Mouse (Mus musculus): ENCODE measurements around the gene Cdk18. TPM values are rescaled to one million over a fixed set of nuclear protein-coding genes. Genes with fewer than 3 reads are reported as not detected.

Gene Cdk18
- 1.7 and 2.2 TPM in 2 replicates for polyA plus RNA-seq (2015; fragmentation: Nextera tagmentation; extraction: Ambion mirVana)

DNA sequence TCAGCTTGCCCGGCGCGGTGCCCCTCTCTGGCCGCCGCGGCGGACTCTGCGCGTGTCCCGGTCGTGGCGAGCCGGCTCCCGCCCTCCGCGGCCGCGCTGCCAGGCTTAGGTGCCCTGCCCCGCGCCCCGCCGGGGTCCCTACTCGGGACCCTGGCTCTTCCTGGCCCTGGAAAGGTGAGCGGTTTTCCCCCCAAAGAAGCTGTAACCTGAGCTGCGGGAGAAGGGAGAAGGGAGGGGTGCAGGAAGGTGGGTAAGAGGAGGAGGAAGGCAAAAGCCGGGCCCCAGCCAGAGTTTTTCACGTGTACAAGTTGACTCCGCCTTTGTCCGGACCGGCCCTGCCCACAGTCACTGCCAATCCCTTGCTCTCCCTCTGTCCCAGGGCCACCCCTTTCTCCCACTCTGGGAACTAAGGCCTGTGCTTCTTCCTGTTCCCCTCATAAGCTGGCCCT, at the start of gene Cdk18:
Cdk18 (minus strand) TSS at position 269 of the 449 bp plus-strand sequence.
- Histone ChIP-seq H3K4me1 (ENCODE audit: control insufficient read depth, insufficient read depth, low read length) (peaks cover 9% of the 10 kb centered on the region), H3K27ac (ENCODE audit: low read length) (no peak within 1 kb of the TSS), H3K36me3 (ENCODE audit: control insufficient read depth, insufficient read depth) (no peaks in the 10 kb centered on the region), H3K9ac (ENCODE audit: low read length) (peak within 1 kb of the TSS; percentile 68), H3K4me3 (ENCODE audit: low read length) (peak within 1 kb of the TSS; percentile 66), H3K4me2 (ENCODE audit: low read depth, low read length) (peak within 1 kb of the TSS; percentile 95), H3K9me3 (replicated peaks; ENCODE audit: control insufficient read depth, low read length) (no peaks in the 10 kb centered on the region), H3K27me3 (ENCODE audit: control insufficient read depth, insufficient read depth, low read length) (peaks cover 2% of the 10 kb centered on the region; the same call in 1 of the 2 replicates)
- WGBS, result under 1% methylated on average over 29 of the region's 30 CpGs
- peak; percentile 79 for ATAC-seq (replicated peaks; ENCODE audit: extremely low read depth, insufficient read depth, low FRiP score)

DNA sequence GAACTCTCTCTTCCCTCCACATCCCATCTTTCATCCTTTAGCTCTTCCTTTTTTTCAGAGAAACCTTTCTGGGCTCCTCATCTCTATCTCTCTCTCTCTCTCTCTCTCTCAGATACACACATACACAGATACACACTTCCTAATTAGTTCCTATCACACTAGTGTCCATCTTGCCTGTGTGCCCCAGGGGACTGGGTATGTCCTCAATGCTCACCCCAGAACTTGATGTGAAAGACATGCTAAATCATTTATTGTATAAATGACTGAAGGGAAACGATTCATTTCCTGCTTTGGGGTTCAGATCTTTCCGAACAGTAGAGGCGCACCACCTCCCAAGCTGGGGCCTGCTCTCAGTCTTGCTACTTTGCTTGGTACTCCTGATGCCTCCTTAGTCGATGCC, 49.7 kb upstream of the Cdk18 start:
- Histone ChIP-seq H3K27ac (ENCODE audit: low read length) (no peak overlapping the region), H3K36me3 (ENCODE audit: control insufficient read depth, insufficient read depth) (no peaks in the 10 kb centered on the region), H3K4me3 (ENCODE audit: low read length) (no peak overlapping the region), H3K4me1 (ENCODE audit: control insufficient read depth, insufficient read depth, low read length) (peaks cover 11% of the 10 kb centered on the region), H3K27me3 (ENCODE audit: control insufficient read depth, insufficient read depth, low read length) (peaks cover 78% of the 10 kb centered on the region), H3K9ac (ENCODE audit: low read length) (no peak overlapping the region), H3K4me2 (ENCODE audit: low read depth, low read length) (no peak overlapping the region), H3K9me3 (replicated peaks; ENCODE audit: control insufficient read depth, low read length) (no peaks in the 10 kb centered on the region)
- ATAC-seq (replicated peaks; ENCODE audit: extremely low read depth, insufficient read depth, low FRiP score), result no peak
- 47% methylated on average over 4 of the region's 4 CpGs for WGBS

DNA sequence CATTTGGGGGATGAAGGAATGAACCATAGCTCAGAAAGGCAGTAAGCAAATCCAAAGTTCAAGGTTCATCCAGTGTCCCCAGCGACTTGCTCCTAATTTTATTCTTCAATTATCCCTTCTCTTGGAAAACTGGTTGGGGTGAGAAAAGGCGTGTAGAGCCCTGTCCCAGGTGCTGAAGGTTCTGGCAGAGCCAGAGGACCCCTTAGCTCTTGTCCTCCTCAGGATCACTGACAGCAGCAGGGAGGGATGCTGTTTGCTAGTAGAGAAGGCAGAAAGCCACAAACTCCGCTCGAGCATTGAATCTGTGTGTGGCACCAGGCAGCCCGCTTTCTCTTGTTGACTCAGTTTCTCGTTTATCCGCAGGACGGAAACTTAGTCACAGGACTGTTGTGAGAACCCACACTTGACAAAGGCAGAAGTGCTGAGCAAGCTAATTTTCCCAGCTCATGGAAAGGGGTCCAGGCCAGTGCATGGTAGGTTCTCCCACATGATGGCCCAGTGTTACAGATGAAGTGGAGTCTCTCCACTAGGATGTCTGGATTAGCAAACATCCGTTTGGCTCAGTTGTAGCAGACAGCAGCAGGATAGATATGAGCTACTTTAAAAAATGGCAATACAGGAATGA, 49.1 kb upstream of the Cdk18 start:
- peaks cover 72% of the 10 kb centered on the region for H3K27me3 ChIP-seq (ENCODE audit: control insufficient read depth, insufficient read depth, low read length)
- WGBS, result 28% methylated on average over 9 of the region's 9 CpGs
- no peak overlapping the region for H3K4me2 ChIP-seq (ENCODE audit: low read depth, low read length)

DNA sequence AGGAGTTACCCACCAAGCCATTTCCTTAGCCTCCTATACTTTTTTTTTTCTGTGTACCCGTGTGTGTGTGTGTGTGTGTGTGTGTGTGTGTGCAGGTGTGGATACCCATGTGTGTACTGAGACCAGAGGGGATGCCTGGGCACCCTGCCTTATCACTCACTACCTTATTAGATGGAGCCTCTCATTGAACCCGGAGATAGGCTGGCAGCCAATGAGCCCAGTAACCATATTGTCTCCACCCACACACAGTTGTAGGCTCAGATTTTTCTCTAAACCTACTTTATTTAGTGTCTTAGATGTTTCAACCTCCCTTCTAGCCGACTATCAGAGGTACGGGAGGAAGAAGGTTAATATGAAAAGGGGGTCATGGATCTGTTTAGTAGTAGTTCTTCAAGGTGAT, 46.8 kb upstream of the Cdk18 start:
- 74% methylated on average over 4 of the region's 4 CpGs for WGBS
- no peak overlapping the region for H3K4me3 ChIP-seq (ENCODE audit: low read length)
- peaks cover 54% of the 10 kb centered on the region for H3K27me3 ChIP-seq (ENCODE audit: control insufficient read depth, insufficient read depth, low read length)
- no peak overlapping the region for H3K4me2 ChIP-seq (ENCODE audit: low read depth, low read length)
- ATAC-seq (replicated peaks; ENCODE audit: extremely low read depth, insufficient read depth, low FRiP score), result no peak
- no peak overlapping the region for H3K9ac ChIP-seq (ENCODE audit: low read length)
- H3K36me3 ChIP-seq (ENCODE audit: control insufficient read depth, insufficient read depth), result no peaks in the 10 kb centered on the region
- H3K9me3 ChIP-seq (replicated peaks; ENCODE audit: control insufficient read depth, low read length), result no peaks in the 10 kb centered on the region
- H3K27ac ChIP-seq (ENCODE audit: low read length), result no peak overlapping the region
- peaks cover 11% of the 10 kb centered on the region for H3K4me1 ChIP-seq (ENCODE audit: control insufficient read depth, insufficient read depth, low read length)

More for the DNA sequence above, 49.1 kb upstream of the Cdk18 start:
- ATAC-seq (replicated peaks; ENCODE audit: extremely low read depth, insufficient read depth, low FRiP score), result no peak
- Histone ChIP-seq H3K4me1 (ENCODE audit: control insufficient read depth, insufficient read depth, low read length) (peaks cover 11% of the 10 kb centered on the region), H3K27ac (ENCODE audit: low read length) (no peak overlapping the region), H3K9ac (ENCODE audit: low read length) (no peak overlapping the region), H3K4me3 (ENCODE audit: low read length) (no peak overlapping the region), H3K9me3 (replicated peaks; ENCODE audit: control insufficient read depth, low read length) (no peaks in the 10 kb centered on the region), H3K36me3 (ENCODE audit: control insufficient read depth, insufficient read depth) (no peaks in the 10 kb centered on the region)

DNA sequence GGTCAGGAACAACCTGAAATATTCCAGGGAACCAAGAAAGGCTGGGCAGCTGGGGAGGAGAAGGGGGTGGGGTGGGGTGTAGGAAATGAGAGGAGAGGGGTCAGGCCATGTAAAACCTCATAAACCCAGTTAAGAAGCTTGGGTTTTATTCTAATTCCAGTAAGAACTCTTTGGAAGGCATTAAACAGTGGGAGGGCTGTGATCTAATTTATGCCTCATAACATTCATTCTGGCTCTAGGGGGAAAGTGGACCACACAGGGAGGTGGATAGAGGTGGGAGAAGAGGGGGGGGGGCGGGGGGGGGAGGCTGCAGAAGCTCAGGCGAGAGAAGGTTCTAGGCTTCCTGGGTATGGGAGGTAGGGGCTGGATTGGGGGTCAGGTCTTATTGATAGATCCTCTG, 32.1 kb upstream of the Cdk18 start:
- H3K4me2 ChIP-seq (ENCODE audit: low read depth, low read length), result no peak overlapping the region
- H3K9me3 ChIP-seq (replicated peaks; ENCODE audit: control insufficient read depth, low read length), result no peaks in the 10 kb centered on the region
- WGBS, result 14% methylated on average over 1 of the region's 2 CpGs
- no peak overlapping the region for H3K9ac ChIP-seq (ENCODE audit: low read length)
- peaks cover 3% of the 10 kb centered on the region for H3K4me1 ChIP-seq (ENCODE audit: control insufficient read depth, insufficient read depth, low read length)
- H3K27ac ChIP-seq (ENCODE audit: low read length), result no peak overlapping the region
- peaks cover 3% of the 10 kb centered on the region; the same call in 1 of the 2 replicates for H3K27me3 ChIP-seq (ENCODE audit: control insufficient read depth, insufficient read depth, low read length)
- no peaks in the 10 kb centered on the region for H3K36me3 ChIP-seq (ENCODE audit: control insufficient read depth, insufficient read depth)
- no peak overlapping the region for H3K4me3 ChIP-seq (ENCODE audit: low read length)
- ATAC-seq (replicated peaks; ENCODE audit: extremely low read depth, insufficient read depth, low FRiP score), result no peak

DNA sequence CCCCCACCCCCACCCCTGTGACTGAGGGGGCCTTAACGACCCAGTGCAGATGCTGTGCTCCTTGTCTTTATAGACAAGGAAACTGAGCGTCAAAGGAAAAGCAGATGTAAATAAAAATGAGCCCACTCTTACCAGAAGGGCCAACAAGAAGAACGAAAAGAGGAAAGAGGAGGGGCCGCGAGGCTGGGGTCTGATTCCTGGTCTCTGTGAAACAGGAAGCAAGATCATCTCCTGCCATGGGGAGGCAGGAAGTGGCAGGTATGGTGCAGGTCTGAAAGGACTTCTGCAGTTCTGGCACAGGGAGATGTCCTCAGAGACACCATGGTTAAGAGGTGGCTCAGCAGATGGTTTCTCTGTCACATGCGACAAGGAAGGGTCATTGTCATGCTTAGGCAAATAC, 31.2 kb upstream of the Cdk18 start:
- 58% methylated on average over 6 of the region's 6 CpGs for WGBS
- H3K4me3 ChIP-seq (ENCODE audit: low read length), result no peak overlapping the region
- no peak overlapping the region for H3K4me2 ChIP-seq (ENCODE audit: low read depth, low read length)
- peaks cover 3% of the 10 kb centered on the region for H3K4me1 ChIP-seq (ENCODE audit: control insufficient read depth, insufficient read depth, low read length)
- H3K36me3 ChIP-seq (ENCODE audit: control insufficient read depth, insufficient read depth), result no peaks in the 10 kb centered on the region
- no peak overlapping the region for H3K9ac ChIP-seq (ENCODE audit: low read length)
- peaks cover 1% of the 10 kb centered on the region; the same call in 1 of the 2 replicates for H3K9me3 ChIP-seq (replicated peaks; ENCODE audit: control insufficient read depth, low read length)
- H3K27ac ChIP-seq (ENCODE audit: low read length), result no peak overlapping the region
- no peak for ATAC-seq (replicated peaks; ENCODE audit: extremely low read depth, insufficient read depth, low FRiP score)
- H3K27me3 ChIP-seq (ENCODE audit: control insufficient read depth, insufficient read depth, low read length), result peaks cover 3% of the 10 kb centered on the region; the same call in 1 of the 2 replicates

DNA sequence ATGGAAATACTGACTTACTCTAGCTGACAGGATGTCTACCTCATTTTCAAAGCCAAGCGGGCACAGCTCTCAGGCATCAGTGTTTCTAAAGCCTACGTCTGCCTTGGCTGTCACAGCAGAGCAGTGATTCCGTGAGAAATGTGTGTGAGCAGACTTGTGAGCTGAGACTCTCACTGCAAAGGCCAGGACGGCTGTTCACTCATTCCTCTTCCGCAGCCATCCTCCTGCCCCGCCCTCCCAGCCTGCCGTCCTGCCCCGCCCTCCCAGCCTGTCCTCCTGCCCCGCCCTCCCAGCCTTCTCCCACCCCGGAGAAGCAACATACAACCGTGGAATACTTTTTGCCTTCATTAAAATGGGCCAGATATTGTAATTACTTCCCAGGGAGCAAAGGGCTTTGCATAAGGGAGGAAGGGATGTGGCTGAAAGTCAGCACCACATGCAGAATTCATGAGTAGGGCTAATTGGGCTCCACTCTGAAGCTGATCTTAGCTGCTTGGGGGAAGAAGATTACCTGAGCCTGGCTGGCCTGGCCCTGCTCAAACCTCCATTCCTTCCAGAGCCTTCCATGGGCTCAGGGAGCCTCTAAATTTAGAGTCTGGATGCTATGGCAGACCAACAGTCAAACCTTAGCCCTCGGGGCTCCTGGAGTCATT, 28.8 kb upstream of the Cdk18 start:
- H3K9ac ChIP-seq (ENCODE audit: low read length), result peak overlapping the region; percentile 42; the same call in 1 of the 2 replicates
- H3K27me3 ChIP-seq (ENCODE audit: control insufficient read depth, insufficient read depth, low read length), result peaks cover 3% of the 10 kb centered on the region; the same call in 1 of the 2 replicates
- H3K4me2 ChIP-seq (ENCODE audit: low read depth, low read length), result peak overlapping the region; percentile 59
- H3K27ac ChIP-seq (ENCODE audit: low read length), result no peak overlapping the region
- no peaks in the 10 kb centered on the region for H3K36me3 ChIP-seq (ENCODE audit: control insufficient read depth, insufficient read depth)
- H3K4me1 ChIP-seq (ENCODE audit: control insufficient read depth, insufficient read depth, low read length), result peaks cover 3% of the 10 kb centered on the region
- H3K4me3 ChIP-seq (ENCODE audit: low read length), result peak overlapping the region; percentile 32
- ATAC-seq (replicated peaks; ENCODE audit: extremely low read depth, insufficient read depth, low FRiP score), result no peak; the same call in 1 of the 2 replicates
- peaks cover 2% of the 10 kb centered on the region; the same call in 1 of the 2 replicates for H3K9me3 ChIP-seq (replicated peaks; ENCODE audit: control insufficient read depth, low read length)
- 8% methylated on average over 12 of the region's 12 CpGs for WGBS

DNA sequence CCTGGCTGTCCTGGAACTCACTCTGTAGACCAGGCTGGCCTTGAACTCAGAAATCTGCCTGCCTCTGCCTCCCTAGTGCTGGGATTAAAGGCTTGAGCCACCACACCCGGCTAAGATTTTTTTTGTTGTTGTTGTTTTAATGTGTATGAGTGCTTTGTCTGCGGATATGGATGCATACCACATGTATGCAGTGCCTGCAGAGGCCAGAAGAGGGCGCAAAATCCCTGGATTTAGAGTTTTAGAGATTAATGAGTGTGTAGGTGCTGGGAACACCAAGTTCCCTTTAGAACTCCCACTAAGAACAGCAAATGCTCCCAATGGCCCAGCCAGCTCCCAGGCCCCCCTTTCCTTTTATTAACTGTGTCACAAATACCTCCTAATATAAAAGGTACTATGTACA, 26.4 kb upstream of the Cdk18 start:
- Histone ChIP-seq H3K4me3 (ENCODE audit: low read length) (no peak overlapping the region), H3K4me1 (ENCODE audit: control insufficient read depth, insufficient read depth, low read length) (peaks cover 3% of the 10 kb centered on the region), H3K36me3 (ENCODE audit: control insufficient read depth, insufficient read depth) (no peaks in the 10 kb centered on the region), H3K4me2 (ENCODE audit: low read depth, low read length) (no peak overlapping the region), H3K27ac (ENCODE audit: low read length) (no peak overlapping the region), H3K9ac (ENCODE audit: low read length) (no peak overlapping the region), H3K9me3 (replicated peaks; ENCODE audit: control insufficient read depth, low read length) (peaks cover 2% of the 10 kb centered on the region; the same call in 1 of the 2 replicates), H3K27me3 (ENCODE audit: control insufficient read depth, insufficient read depth, low read length) (peaks cover 8% of the 10 kb centered on the region; the same call in 1 of the 2 replicates)
- ATAC-seq (replicated peaks; ENCODE audit: extremely low read depth, insufficient read depth, low FRiP score), result no peak
- WGBS, result 52% methylated on average over 3 of the region's 3 CpGs
